Mouse (Mus musculus) ES-Bruce4 (cell line): Measurements from ENCODE around the gene Zfp316.
A peak's percentile ranks its signal among the peaks of the same experiment; 100 is the strongest.

ENCODE experiments used
- CTCF ChIP-seq: IDR thresholded peaks from one replicate; pipeline ENCODE4 v1.8.1; 2011; ENCODE audit warnings: low read depth, low read length
- EP300 ChIP-seq: IDR thresholded peaks from 2 replicates; pipeline ENCODE4 v1.6.1; 2011; ENCODE audit warnings: low read depth, low read length; ENCODE audit not compliant: insufficient read depth
- POLR2A ChIP-seq: IDR thresholded peaks from one replicate; pipeline ENCODE4 v1.8.1; 2011; ENCODE audit warnings: low read length; ENCODE audit not compliant: insufficient read depth

DNA sequence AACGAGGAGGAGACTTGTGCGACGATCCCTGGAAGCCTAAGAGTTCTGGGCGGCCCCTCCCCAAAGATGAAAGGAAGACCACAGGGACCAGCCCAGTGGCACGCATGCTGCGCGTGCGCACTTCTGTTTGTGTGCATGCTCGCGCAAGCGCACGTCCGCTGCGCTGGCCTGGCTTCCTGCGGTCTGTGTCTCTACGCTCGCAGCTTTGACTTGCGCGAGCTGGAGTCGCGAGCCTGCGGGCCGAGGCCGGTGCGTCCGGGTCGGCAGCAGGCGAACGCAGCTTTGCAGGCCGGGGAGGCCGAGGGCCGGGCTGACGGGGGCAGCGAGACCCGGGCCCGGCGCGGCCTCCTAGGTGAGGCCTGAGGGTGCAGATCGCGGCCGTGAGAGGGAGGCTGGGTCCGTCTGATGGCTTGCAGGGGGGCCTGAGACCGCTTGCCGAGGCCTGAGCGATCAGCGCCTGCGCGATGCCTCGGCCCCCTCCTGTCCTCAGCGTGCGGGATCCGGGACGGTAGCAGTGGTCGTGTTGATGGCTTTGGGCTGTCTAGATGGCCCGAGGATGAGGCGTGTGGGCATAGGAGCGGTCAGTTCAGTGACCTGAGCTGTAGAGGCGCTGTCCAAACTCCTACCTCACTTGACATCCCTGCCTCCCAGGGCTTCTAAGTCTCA lies 34.7 kb downstream of the Zfp316 start, which contains the start of gene Zfp12:
- 0 out of 2 replicates have a peak, but pooled peaks have one; percentile 48 for TF ChIP-seq EP300
- TF ChIP-seq CTCF = no peak
- peak; percentile 21 for TF ChIP-seq POLR2A
